Mouse (Mus musculus) c-Kit-positive CD71-positive TER-119-negative erythroid progenitor cells, embryonic 14.5 days (primary cell): ENCODE measurements at regions not wholly inside any gene's neighbourhood (a gene's known extent, or its start where the extent isn't known, plus 50 kb on each side); places are given as distances from the start of the nearest gene placed in this dataset.

Source experiments
- DNase-seq: peaks from one replicate; pipeline ENCODE4 v3.0.0-alpha.2; 2013; ENCODE audit warnings: low read depth

DNA sequence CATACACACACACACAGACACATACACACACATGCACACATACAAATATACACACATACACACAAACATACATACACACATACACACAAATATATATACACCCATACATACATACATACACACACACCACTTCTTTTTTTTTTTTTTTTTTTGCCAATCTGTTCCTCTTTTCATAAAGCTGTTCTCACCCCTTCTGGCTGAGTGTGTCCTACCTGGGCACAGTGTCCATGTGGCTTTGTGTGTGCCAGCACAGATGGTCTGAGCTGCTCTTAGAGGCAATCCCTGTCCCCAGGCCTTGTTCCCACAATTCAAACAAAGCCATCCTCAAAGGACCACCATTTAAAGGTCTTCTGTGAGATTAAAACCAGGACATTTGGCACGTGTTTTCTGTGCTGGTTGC lies 127.6 kb upstream of the Prep start:
- no peak for DNase-seq

DNA sequence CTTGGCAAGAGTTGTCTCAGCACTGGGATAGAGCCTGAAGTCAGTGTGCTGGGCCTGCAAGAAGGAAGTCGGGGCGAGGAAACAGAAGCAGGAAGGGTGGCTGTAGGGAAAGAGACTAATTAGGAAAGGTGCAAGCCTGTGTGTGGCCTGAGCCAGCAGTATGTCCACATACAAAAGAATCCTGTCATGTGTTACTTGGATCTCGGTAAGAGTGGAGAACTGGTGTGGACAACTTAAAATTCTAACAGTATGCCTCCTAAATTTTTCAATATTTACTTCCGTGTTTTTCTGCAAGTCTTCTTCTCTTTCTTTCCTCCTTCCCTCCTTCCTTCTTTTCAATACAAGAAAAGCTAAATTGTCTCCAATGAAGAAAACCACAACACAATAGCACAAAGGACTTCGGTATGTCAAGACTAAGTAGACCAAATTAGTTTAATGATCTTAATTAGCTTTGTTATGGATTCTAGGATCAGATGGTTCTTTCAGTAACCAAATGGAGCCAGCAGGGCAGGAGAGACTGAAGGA lies 130.0 kb upstream of the Prep start:
- DNase-seq = no peak

DNA sequence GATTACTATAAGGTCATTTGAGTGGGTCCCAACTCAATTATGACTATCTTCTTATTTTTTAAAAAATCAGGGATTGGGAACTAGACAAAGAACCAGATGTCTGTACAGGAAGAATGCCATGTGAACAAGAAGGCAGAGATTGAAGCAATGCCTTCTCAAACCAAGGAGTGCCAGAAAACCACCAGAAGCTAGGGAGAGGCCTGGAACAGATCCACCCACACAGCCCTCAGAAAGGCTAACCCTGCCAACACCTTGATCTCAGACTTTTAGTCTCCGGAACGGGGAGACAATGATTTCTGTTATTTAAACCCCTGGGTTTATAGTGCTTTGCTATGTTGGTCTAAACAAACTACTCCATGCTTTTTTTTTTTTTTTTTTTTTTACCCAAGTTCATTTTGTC lies 136.2 kb upstream of the Prep start:
- DNase-seq = no peak

DNA sequence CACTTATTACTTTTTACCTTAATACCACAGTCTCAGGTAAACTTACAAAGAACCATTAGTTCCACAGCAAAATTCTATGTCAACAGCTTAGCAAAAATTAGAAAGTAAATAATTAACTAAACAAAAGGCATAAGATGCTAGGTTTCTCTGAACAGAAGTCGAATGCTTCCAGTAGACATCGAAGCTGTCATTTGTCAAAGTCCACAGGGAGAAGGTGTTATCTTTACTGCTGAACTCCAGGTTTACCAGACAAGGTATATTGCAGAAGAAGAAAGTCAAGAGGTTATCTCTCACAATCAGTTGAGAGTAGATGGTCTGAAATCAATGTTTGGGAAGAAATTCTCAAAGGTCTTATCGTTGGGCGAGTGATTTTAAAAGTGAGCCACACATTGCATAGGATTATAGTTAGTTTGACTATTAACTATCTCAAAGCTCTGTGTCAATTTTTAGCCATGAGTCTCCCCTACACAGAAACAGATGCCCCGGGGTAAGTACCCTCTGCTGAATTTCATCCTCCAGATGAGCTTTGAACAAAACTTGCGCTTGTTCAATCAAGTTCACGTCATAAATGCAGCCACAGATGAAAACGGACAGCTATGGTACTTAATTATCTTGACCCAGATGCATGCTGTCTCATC lies 153.1 kb upstream of the Prep start:
- DNase-seq = no peak

DNA sequence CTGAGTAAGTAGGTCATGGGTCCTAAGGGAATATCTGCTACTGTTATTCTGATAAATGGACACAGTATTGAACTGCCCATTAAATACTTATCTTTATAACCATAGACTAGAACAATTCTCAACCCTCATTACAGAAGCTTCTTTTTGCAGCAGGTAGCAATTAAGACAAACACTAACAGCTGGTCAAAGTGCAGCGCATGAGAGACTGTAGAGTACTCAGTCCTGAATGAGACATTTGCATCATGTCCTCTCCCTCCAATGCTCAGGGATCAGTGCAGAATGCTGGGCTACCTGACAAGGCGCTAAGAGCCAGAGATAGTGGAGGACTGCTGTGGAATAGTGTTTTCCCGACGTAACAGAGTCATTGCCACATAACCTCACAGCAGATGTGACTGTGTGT lies 162.5 kb upstream of the Prep start:
- no peak for DNase-seq

DNA sequence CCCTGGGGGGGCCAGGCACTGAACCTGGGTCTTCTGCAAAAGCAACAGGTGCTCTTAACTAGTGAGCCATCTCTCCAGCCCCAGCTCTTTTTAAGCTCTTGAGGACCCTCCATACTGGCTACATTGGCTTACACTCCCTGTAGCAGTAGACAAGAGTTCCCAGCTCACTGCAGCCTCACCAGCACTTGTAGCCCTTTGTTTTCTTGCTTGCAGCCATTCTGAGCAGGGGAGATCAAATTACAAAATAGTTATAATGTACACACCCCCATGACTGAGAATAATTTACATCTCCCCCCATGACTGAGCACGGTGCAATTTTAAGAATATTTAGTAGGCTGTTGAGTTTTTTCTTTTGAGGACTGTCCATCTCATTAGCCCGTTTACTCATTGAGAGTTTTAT lies 165.8 kb upstream of the Prep start:
- no peak for DNase-seq

DNA sequence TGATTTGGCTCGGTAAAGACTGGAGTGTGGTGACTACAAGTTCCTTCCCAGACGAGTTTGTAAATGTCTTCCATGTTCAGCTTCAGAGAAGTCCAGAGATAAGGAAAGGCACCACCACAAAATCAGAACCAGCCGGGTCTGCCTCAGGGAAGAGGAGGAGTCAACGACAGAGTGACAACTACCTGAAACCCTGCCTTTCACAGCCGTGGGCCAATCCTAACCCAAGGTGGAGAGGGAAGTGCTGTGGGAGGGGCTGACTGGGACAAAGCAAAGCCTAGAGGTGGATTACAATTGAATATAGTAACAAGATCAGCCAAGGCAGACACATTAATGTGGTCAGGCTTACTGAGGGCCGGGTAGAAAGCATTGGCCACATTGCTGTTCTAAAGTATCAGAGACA lies 174.9 kb upstream of the Prep start:
- no peak for DNase-seq

DNA sequence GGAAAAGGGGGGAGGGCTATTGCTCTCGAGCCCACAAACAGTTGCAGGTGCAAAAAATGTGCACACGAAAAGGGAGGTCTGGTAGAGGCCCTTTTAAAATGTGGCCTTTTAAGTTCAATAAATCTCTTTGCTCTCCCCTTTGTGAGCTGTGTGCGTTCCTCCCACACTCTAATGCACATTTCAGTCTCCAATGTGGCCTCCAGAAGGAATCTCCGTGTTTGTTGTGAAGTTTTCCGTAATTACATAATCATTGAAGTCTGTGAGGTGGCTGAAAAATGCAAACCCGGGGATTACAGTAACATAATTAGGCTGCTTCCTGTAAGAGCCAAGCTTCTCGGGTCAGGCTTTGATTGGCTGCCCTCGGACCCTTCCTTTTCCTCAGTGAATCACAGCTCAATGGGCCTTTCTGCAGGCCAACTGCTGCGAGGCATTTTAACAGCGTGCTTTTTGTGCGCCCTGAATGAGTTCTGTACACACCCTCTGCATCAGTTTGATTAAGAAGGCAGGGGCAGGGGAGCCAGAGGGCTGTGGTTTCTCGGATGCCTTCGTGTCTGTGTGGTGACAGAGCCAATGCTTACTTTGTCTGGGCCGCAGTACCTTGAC lies 179.8 kb upstream of the Prep start:
- no peak for DNase-seq

DNA sequence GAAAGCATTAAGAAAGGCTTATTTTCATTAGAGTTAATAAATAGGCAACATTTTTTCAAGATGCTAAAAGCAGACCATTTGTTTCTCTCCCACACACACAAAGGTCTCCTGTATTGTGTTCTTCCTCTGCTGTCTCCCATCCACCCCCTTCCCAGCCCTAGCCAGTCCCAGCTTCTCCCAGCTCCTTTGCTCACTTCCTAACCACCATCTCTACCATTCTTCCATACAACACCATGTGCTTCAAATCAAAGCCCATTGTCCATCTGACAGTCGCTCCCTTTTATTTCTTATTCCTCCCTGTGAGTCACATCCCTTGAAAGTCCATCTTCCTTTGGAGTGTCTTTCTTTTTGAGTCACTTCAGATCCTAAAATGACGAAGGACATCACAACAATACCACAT lies 185.0 kb upstream of the Prep start:
- no peak for DNase-seq

DNA sequence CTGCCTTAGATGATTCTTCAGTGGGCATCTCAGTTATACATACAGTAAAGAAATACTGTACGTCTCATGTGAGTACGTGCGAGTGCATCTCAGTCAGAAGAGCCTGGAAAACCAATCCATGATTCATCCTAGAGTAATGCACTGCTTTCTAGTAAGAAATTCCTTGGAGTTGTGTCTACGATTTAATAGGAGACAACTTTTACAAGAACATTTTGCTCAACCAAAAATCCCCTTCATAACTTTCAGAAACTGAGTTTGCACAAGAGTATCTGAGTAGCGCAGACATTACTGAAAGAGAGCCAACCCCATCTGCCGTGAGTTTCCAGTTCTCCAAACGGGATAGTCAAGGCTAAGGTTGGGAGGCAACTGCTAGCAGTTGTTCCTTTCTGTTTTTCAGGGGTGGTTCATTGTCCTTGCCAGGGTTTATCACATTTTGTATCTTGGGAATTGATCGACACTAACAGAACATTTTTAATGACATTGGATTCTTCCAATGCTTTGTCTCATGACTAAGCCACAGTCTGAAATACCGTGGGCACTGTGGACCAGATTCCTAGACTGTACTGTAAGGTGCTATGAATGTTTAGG lies 189.8 kb upstream of the Prep start:
- DNase-seq = no peak

DNA sequence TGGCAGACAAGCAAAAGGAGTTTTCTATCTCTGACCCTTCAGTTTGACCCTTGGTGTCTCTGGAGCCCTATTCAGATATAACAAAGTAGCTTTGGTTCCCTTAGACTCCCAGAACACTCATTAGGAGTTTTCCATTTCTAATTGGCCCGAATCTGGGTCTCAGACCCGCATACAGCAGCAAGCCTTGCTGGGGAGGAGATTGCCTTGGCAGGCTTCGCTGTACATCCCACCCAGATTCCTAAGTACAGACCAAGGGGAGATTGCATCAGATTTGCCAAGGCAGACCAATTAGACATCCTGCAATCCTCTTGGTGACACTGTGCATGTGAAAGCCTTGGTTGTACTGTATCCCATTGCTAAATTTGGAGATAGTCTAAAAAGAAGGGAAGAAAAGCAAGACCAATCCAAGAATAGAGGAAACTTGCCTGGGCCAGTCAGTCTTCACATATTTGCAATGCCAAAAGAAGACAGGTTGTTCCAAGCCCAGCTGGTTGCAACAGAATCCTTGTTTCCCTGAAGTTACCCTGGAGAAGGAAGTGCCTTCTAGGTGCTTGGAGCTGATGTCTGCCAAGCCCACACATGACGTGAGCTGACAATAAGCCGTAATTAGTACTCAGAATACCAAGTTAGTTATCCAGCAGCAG lies 193.2 kb upstream of the Prep start:
- no peak for DNase-seq

DNA sequence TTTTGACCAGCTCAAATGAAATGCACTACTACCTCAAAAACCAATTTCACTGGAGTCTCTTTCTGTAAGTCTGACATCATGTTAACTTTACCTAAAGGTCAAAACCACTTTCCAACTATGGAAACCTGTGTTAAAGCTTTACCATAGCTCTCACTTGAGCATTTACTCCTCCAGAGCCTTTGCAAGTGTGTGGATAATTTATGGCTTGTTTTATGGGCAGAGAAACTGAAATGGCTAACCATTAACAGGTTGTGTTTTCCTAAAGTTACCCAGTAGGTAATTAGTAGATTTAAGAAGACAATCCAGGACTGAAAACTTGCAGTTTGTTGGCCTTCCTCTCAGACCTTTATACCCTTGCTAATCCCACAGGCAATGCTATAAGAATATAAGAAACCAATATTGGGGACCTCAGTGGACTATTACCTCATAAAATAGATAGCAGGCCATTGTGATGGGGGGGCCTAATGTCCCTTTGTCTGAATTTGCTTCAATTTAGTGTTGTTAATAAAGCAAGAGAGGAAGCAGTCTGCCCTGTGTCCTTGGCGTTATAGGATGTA lies 202.7 kb upstream of the Prep start:
- no peak for DNase-seq

DNA sequence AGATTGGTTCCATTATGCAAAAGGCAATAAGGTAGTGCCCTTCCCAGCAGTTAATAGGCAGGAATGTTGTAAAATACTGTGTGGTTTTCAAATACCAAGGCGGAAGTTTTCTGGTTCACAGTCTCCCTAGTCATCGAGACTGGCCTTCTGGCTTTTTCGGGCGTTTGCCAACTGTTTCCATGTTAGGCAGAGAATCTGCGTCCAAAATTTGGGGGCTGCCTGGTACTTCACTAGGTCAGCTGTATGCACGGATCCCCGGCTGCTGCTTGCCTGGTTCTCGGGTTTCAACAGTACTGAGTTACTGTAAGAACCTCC lies 204.7 kb upstream of the Prep start:
- no peak for DNase-seq

DNA sequence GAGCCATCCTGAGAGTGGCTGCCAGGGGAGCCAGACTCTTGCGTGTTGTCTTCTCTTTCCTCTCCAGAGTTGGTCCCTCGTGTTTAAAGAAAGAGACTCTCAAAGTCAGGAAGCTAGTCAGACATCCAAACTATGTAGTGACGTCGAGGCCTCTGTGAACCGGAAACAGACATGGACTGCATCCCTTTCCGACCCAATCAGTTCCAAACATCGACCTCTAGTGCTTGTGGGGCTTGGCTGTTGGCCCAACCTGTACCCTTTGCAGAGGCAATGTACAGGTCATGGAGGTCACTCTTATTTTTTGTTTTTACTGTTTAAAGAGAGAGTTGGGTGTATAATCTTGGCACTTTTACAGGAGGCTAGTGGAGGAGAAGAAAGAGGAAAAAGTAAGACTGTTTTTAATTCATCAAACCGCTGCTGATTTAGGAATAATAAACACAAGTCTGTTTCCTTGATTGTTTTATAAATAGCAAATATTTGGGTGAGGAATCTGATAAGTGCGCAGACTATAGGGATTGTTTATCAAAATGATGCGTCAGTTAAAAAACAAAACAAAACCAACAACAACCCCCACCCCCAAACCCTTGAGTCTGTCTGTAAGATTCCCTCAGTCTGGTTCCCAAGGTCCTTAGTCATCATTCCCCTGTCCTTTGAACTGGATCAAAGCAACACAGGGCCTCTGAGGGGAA lies 205.2 kb upstream of the Prep start:
- no peak for DNase-seq

DNA sequence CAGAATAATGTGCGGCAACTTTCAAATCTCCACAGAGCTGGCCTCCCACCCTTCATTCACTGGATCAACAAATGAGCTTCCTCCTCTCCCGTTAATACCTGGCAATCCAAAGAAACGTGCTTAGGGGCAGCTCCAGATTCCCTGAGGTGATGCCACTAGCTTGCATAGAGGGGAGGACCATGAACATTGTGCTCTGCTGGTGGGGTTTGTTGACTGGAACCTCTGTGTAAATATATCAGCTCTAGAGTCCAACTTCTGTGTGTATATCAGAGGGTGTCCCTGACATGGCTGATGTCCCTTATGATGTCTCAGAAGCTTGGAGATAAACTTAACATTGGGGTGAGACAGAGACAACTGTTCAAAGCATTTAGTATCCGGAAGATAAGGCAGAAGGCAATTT lies 209.6 kb upstream of the Prep start:
- no peak for DNase-seq

DNA sequence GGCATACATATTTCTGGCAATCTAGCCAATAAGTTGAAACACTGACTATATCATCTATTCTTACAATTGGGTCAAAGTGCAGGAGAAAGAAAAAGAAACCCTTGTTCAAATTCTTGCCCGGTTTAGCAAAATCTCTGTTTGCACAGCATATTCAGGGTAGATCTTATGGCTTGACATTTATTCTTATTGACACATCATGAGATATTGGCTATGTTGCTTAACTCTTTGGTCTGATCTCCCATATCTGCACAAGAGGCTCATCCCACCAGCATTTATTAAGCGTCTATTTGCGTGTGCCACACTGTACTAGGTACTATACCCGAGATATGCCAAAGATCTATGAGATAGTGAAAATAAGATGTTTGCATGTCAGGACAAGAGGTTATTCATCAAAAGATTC lies 212.9 kb upstream of the Prep start:
- no peak for DNase-seq

DNA sequence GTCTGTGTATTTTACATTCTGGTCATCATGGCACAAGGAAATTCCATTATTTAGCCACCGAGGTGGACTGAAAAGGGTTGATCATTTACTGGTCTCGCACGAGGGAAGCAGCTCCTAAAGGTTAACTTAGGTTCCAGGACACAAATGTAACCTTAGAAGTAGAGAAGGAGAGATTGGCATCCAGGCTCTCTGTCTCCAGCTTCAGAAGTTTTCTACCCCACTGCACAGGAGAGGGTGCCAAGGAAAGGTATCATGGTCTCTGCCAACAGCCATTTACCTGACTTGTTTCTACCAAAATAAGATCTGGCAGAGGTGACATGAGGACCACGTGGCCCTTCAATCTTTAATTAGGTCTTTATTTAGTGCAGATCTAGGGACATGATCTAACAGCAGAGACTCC lies 218.0 kb upstream of the Prep start:
- DNase-seq = no peak

DNA sequence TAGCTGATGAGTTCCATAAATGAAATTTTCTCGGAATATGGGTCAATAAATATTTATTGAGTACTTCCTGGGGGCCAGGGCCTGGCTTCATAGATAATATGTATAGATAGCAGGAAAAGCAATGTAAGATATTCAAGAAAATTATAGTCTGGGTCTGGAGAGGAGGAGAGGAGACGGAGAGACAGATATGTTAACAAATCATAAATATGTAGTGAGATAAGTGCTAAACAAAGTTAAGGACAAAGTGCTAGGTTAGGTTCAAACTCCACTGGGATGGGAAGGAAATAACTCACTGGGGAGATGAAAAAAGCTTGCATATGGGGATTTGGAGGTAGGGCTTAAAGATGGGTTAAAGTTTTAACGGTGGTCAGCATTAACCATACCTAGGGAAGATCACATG lies 220.2 kb upstream of the Prep start:
- DNase-seq = no peak

DNA sequence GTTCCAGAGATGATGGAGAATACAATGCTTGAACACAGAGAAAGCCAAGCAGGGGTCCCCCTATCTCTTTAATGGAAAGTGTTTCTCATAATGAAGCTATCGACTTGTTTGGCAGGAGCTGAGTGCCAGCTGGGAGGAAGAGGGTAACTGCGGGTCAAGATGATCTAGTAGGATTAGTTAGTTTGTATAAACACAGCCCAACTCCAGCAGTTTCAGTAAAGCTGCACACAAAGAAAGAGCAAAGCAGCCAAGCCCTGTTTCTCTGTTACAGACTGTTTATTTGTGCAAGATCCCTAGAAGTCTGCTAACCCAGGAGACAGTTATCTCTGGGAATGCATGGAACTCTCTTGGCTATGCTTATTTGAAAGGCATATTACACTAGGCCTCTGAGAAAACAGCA lies 220.9 kb upstream of the Prep start:
- no peak for DNase-seq

DNA sequence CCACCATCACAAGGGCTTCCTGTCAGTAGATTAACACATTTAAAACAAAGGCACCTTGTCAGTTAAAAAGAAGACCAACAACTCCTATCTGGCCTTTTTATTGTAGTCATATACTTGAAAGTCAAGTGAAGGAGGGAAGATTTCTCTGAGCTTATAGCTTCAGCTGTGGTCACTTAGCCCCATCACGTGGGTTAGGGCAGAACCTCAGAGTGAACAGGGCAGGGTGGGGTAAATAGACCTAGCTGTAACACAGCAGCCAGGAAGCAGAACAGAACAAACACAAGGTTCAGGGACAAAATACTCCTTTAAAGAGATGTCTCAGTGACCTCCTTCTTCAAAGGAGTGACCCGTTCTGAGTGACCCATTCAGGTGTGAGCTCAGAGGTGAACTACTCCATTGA lies 226.6 kb upstream of the Prep start:
- DNase-seq = no peak

DNA sequence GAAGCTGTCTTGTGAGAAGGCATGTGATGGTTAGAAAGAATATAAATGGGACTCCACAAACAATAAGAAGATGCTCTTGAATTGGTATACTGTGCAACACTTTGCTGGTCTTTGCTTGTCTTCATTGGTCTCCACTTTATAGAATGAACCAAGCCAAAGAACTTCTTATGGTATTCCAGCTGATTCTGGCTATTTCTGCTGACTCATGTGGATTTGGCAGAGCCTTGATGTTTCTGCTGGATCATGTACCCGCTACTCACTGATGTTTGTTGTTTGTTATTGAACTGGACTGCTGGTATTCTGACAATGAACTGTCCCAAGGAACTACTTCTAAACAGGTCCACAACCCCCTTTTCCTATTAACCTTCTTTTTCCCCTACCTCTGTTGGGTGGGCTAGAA lies 234.5 kb upstream of the Prep start:
- DNase-seq = no peak

DNA sequence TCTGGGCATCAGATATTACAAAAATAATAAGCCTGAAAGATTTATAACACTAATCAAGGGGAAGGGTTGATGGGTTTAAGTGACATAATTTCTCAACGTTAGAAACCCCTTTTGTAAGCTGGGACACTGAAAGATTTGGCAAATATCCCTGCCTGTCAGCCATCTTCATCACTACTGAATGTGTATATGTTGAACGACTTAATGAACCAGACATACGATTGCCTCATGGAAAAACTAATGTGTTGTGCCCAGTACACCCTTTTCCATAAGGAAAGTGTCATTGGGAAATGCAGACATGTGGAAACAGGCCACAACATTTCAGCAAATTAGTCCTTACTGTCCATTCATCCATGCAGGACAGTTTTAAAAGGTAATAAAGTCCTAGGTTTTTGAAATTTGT lies 240.7 kb upstream of the Prep start:
- no peak for DNase-seq

DNA sequence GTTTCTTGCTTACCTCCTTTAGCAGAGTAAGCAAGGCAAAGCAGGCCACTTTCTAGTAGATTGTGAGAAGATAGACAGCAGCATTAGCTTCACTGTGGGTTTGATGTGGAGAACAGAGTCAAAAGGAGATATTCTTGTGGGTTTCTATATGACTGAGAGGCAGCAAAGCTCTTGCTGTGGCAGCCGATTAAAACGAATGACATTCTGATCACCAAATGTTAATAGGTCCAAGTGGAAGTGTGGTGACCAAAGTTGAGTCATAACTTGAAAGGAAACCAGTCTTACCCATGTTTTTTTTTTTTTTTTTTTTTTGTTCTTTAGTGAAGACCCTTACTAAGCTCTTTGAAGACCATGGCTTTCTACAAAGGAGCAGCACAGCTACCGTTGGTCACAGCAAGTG lies 245.3 kb upstream of the Prep start:
- DNase-seq = no peak
